Mouse (Mus musculus) heart, adult 10 weeks (tissue): ENCODE data around the gene Rnf217. TPM values are rescaled to one million over a fixed set of nuclear protein-coding genes. Genes with fewer than 3 reads are reported as not detected.

Source experiments
- polyA plus RNA-seq: library from polyadenylated mRNA; stranded (reverse); fragments of 350-450 nt; fragmentation: Illumina TruSeq; extraction: RNeasy Lipid Tissue Mini Kit (QIAGEN cat#74804); gene quantifications from one replicate; pipeline ENCODE4 v1.2.3, GENCODE M21; 2014; ENCODE audit warnings: low read depth, low replicate concordance

Gene Rnf217
- polyA plus RNA-seq = 3.2 TPM

GRCm38 (mm10) chr10:31609066-31609961, at the start of gene Rnf217:
Gene Rnf217 (minus strand): TSS chr10:31609184.

GRCm38 (mm10) chr10:31445291-31446124, 163.5 kb downstream of the Rnf217 start, which contains the start of gene Tpd52l1:
Gene Tpd52l1 (minus strand): TSS chr10:31445958.

Other genes with a start within 250 kb of the Rnf217 start
- 12.6 TPM for gene Tpd52l1, start 163.2 kb downstream of the Rnf217 start, polyA plus RNA-seq